Mouse (Mus musculus): ENCODE measurements around the gene Ttf1.
"Not testable (repeated sequence)": the region's sequence is repeated elsewhere in the genome, so short reads cannot be mapped to it uniquely, and the experiment has no call there.

Gene Ttf1

GRCm38 (mm10) chr2:29065796-29066195, 5.7 kb downstream of the Ttf1 start:
- no peak for DNase-seq

- no peak for DNase-seq
Measured at GRCm38 (mm10) chr2:29066410-29066809, 6.3 kb downstream of the Ttf1 start.

GRCm38 (mm10) chr2:29074676-29075075, 14.6 kb downstream of the Ttf1 start:
- no peak for DNase-seq

GRCm38 (mm10) chr2:29075331-29076070, 15.4 kb downstream of the Ttf1 start:
- DNase-seq, result no peak

- DNase-seq, result no peak
Measured at GRCm38 (mm10) chr2:29076226-29076625, 16.2 kb downstream of the Ttf1 start.

GRCm38 (mm10) chr2:29081965-29082364, 21.9 kb downstream of the Ttf1 start:
- no peak for DNase-seq

- DNase-seq, result no peak
Measured at GRCm38 (mm10) chr2:29086026-29086425, 26.0 kb downstream of the Ttf1 start.

- DNase-seq, result not testable (repeated sequence)
Measured at GRCm38 (mm10) chr2:29089276-29089675, 29.2 kb downstream of the Ttf1 start.

GRCm38 (mm10) chr2:29095674-29096073, 35.6 kb downstream of the Ttf1 start:
- peak; percentile 17 for DNase-seq

- DNase-seq, result peak; percentile 27
Measured at GRCm38 (mm10) chr2:29096751-29097150, 36.7 kb downstream of the Ttf1 start.

- DNase-seq, result peak; percentile 63
Measured at GRCm38 (mm10) chr2:29097465-29097864, 37.4 kb downstream of the Ttf1 start.

GRCm38 (mm10) chr2:29097955-29098354, 37.9 kb downstream of the Ttf1 start:
- DNase-seq, result not testable (repeated sequence)

GRCm38 (mm10) chr2:29098786-29099185, 38.7 kb downstream of the Ttf1 start:
- no peak for DNase-seq

- DNase-seq, result no peak
Measured at GRCm38 (mm10) chr2:29099646-29100045, 39.6 kb downstream of the Ttf1 start.

GRCm38 (mm10) chr2:29100822-29101534, 40.9 kb downstream of the Ttf1 start:
- no peak for DNase-seq

- not testable (repeated sequence) for DNase-seq
Measured at GRCm38 (mm10) chr2:29102416-29103377, 42.6 kb downstream of the Ttf1 start.

GRCm38 (mm10) chr2:29120969-29121368, 60.9 kb downstream of the Ttf1 start:
- no peak for DNase-seq

- DNase-seq, result peak; percentile 37
Measured at GRCm38 (mm10) chr2:29122446-29122845, 62.4 kb downstream of the Ttf1 start.

- no peak for DNase-seq
Measured at GRCm38 (mm10) chr2:29123907-29124569, 64.0 kb downstream of the Ttf1 start, which contains the start of gene Setx. Setx (plus strand) TSS chr2:29124181.

- no peak for DNase-seq
Measured at GRCm38 (mm10) chr2:29124571-29124935, 64.5 kb downstream of the Ttf1 start.

GRCm38 (mm10) chr2:29124936-29125701, 65.1 kb downstream of the Ttf1 start:
- peak; percentile 99 for DNase-seq
